Mouse (Mus musculus): ENCODE data around the gene Srsf6.

DNA sequence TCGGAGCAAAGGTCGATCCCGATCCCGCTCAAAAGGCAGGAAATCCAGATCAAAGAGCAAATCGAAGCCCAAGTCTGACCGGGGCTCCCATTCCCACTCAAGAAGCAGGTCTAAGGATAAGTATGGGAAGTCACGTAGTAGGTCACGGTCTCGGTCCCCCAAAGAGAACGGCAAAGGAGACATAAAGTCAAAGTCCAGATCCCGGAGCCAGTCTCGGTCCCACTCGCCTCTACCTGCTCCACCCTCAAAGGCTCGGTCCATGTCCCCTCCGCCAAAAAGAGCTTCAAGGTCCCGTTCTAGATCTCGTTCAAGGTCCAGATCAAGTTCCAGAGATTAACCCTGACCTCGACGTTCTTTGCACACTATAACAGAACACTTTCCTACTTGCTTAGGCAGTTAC lies 3.1 kb downstream of the Srsf6 start:
- TF ChIP-seq CTCF (conservative IDR thresholded peaks at IDR 0.05; ENCODE audit: insufficient read depth, insufficient read length, low read depth, low read length) (no peak), POLR2A (IDR thresholded peaks at IDR 0.05; ENCODE audit: low read depth, low read length) (no peak)

Data from kidney, adult 2 months (tissue).